Mouse (Mus musculus): ENCODE measurements at regions not wholly inside any gene's neighbourhood (a gene's known extent, or its start where the extent isn't known, plus 50 kb on each side); places are given as distances from the start of the nearest gene placed in this dataset.

DNA sequence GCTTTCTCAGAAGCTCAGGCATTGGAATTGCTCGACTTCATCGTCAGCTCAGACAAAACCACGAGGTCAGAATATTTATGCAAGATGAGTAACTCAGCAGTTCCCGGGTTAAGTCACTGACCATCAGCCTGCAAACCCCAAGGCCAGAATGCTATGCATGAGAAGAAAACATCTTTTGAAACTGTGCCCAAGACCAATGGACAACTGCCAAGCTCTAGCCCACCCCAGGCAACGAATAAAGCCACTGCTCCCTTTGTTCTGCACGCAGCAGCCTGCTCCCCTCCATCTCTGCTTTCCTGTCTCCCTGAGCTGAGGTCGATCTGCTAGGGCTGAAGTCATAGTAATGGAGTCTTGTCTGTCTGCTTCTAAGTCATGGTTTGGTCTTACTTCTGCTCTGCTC is 61.7 kb upstream of the Gpc1 start:
- Histone ChIP-seq H3K9ac (ENCODE audit: low read depth, poor library complexity, severe bottlenecking) (no peak overlapping the region), H3K36me3 (ENCODE audit: control insufficient read depth, insufficient read depth, low read length, poor library complexity, severe bottlenecking) (no peaks in the 10 kb centered on the region), H3K9me3 (replicated peaks; ENCODE audit: control insufficient read depth, insufficient read depth, low read length, poor library complexity, severe bottlenecking) (no peaks in the 10 kb centered on the region), H3K27me3 (ENCODE audit: control insufficient read depth, insufficient read depth, low read length, poor library complexity, severe bottlenecking) (no peaks in the 10 kb centered on the region), H3K4me3 (ENCODE audit: low read depth, low read length) (no peak overlapping the region), H3K4me1 (ENCODE audit: control insufficient read depth, insufficient read depth, low read length) (no peaks in the 10 kb centered on the region), H3K27ac (ENCODE audit: insufficient read depth, low read length) (no peak overlapping the region)
- no peak for TF ChIP-seq EP300 (IDR thresholded peaks at IDR 0.05; ENCODE audit: insufficient read depth, low read depth, low read length)

DNA sequence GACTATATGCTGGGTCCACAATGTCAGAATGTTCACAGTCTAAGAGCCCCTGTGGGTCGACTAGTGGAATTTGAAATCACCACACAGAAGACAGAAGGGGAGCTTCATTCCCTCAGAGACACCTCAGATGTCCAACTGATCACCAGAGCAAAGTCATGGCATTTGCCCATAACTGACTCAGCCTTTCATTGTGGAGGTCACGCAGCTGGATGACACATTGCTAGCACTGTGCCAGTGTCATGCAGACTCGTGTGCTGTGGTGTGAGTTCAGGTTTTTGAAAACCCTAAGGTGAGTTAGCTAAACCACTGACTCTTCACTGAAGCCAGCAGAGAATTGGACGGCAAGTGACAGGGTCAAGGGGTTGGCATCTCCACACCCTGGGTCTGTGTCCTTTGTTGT is 62.3 kb upstream of the Gpc1 start:
- no peak overlapping the region for H3K9ac ChIP-seq (ENCODE audit: low read depth, poor library complexity, severe bottlenecking)
- TF ChIP-seq POLR2A (IDR thresholded peaks at IDR 0.05; ENCODE audit: insufficient read depth, low read length), result no peak
- no peak for TF ChIP-seq EP300 (IDR thresholded peaks at IDR 0.05; ENCODE audit: insufficient read depth, low read depth, low read length)
- no peak for TF ChIP-seq CTCF (IDR thresholded peaks at IDR 0.05; ENCODE audit: low read depth, low read length)
- H3K4me3 ChIP-seq (ENCODE audit: low read depth, low read length), result no peak overlapping the region
- no peaks in the 10 kb centered on the region for H3K9me3 ChIP-seq (replicated peaks; ENCODE audit: control insufficient read depth, insufficient read depth, low read length, poor library complexity, severe bottlenecking)
- H3K27me3 ChIP-seq (ENCODE audit: control insufficient read depth, insufficient read depth, low read length, poor library complexity, severe bottlenecking), result no peaks in the 10 kb centered on the region
- H3K36me3 ChIP-seq (ENCODE audit: control insufficient read depth, insufficient read depth, low read length, poor library complexity, severe bottlenecking), result no peaks in the 10 kb centered on the region
- no peak overlapping the region for H3K27ac ChIP-seq (ENCODE audit: insufficient read depth, low read length)
- no peaks in the 10 kb centered on the region for H3K4me1 ChIP-seq (ENCODE audit: control insufficient read depth, insufficient read depth, low read length)

DNA sequence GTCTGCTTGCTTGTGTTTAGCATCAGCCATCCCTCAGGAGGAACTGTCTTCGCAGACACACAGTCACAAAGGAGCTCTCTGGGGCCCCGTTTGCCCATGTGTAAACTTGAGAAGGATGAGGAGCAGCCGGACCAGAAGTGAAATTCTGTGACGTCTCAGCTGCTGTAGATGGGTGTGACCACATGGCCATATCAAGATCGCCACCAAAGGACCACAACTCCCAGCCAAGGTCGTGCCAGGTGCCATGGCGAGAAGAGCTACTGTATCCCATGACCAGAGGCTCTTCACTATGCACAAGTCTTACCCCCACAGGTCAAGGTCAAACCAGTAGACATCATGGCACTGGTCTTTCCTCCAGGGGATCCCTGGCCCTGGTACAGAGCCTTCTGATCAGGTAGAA is 64.9 kb upstream of the Gpc1 start:
- Histone ChIP-seq H3K27me3 (ENCODE audit: control insufficient read depth, insufficient read depth, low read length, poor library complexity, severe bottlenecking) (no peaks in the 10 kb centered on the region), H3K9me3 (replicated peaks; ENCODE audit: control insufficient read depth, insufficient read depth, low read length, poor library complexity, severe bottlenecking) (no peaks in the 10 kb centered on the region), H3K4me1 (ENCODE audit: control insufficient read depth, insufficient read depth, low read length) (no peaks in the 10 kb centered on the region), H3K27ac (ENCODE audit: insufficient read depth, low read length) (no peak overlapping the region), H3K36me3 (ENCODE audit: control insufficient read depth, insufficient read depth, low read length, poor library complexity, severe bottlenecking) (no peaks in the 10 kb centered on the region), H3K9ac (ENCODE audit: low read depth, poor library complexity, severe bottlenecking) (no peak overlapping the region), H3K4me3 (ENCODE audit: low read depth, low read length) (no peak overlapping the region)
- TF ChIP-seq POLR2A (IDR thresholded peaks at IDR 0.05; ENCODE audit: insufficient read depth, low read length) (no peak), CTCF (IDR thresholded peaks at IDR 0.05; ENCODE audit: low read depth, low read length) (no peak), EP300 (IDR thresholded peaks at IDR 0.05; ENCODE audit: insufficient read depth, low read depth, low read length) (no peak)

DNA sequence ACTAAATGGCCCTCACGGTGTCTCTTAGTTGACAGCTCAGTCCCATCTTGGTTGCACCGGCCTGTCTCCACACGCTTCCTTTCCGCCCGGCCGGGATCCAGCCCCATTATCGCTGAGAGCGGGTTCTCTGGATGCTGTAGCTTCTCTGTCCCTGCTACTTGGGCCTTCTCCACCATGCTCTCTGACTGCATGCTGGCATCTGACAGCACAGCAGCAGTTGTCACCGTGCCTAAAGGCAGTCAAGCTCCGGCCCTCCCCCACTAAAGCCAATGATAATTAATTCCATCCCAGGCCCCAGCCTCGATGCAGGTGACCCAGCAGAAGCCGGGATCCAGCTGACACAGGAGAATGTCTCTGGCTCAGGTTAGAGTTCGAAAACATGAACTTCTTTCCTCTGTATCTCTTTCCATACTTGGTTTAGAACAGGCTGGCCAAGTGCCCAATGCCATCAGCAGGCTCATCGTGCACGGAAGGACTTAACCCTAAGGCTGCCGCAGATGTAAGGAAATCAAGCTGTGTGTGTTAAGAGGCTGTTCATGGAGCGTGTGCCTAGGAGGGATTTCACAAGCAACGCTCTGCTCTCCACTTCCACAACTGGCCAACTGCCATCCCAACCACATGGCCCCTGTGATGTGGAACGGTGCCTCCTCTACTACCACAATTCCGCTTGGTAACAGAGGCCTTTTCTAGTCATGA is 76.5 kb upstream of the Gpc1 start:
- no peaks in the 10 kb centered on the region for H3K27me3 ChIP-seq (ENCODE audit: control insufficient read depth, insufficient read depth, low read length, poor library complexity, severe bottlenecking)
- no peaks in the 10 kb centered on the region for H3K4me1 ChIP-seq (ENCODE audit: control insufficient read depth, insufficient read depth, low read length)
- no peaks in the 10 kb centered on the region for H3K9me3 ChIP-seq (replicated peaks; ENCODE audit: control insufficient read depth, insufficient read depth, low read length, poor library complexity, severe bottlenecking)
- H3K4me3 ChIP-seq (ENCODE audit: low read depth, low read length), result no peak overlapping the region
- no peaks in the 10 kb centered on the region for H3K36me3 ChIP-seq (ENCODE audit: control insufficient read depth, insufficient read depth, low read length, poor library complexity, severe bottlenecking)
- TF ChIP-seq CTCF (IDR thresholded peaks at IDR 0.05; ENCODE audit: low read depth, low read length) (no peak), EP300 (IDR thresholded peaks at IDR 0.05; ENCODE audit: insufficient read depth, low read depth, low read length) (no peak), POLR2A (IDR thresholded peaks at IDR 0.05; ENCODE audit: insufficient read depth, low read length) (no peak)
- H3K9ac ChIP-seq (ENCODE audit: low read depth, poor library complexity, severe bottlenecking), result no peak overlapping the region
- H3K27ac ChIP-seq (ENCODE audit: insufficient read depth, low read length), result no peak overlapping the region

DNA sequence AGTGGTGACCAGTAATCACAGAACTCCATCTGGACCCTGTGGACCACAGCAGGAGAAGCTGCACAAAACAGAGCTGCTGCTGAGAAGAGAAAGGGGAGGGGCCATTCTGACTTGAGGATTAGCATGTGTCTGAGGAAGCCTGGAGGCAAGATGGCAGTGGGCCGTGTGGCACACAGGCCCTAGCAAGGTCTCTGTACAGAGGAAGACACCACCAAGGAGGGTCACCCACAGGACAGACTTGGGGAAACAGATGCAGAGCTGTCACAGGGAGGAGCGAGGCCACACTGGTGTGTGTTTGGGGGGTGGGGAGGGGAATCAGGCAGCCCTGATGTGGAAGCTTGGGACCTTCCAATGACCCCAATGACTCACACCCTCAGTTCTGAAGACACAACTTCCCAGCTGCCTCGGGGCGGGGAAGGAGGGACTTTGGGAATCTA is 79.7 kb upstream of the Gpc1 start:
- TF ChIP-seq CTCF (IDR thresholded peaks at IDR 0.05; ENCODE audit: low read depth, low read length), result no peak
- no peak for TF ChIP-seq EP300 (IDR thresholded peaks at IDR 0.05; ENCODE audit: insufficient read depth, low read depth, low read length)
- no peak for TF ChIP-seq POLR2A (IDR thresholded peaks at IDR 0.05; ENCODE audit: insufficient read depth, low read length)
- Histone ChIP-seq H3K36me3 (ENCODE audit: control insufficient read depth, insufficient read depth, low read length, poor library complexity, severe bottlenecking) (no peaks in the 10 kb centered on the region), H3K27ac (ENCODE audit: insufficient read depth, low read length) (no peak overlapping the region), H3K9ac (ENCODE audit: low read depth, poor library complexity, severe bottlenecking) (no peak overlapping the region), H3K4me1 (ENCODE audit: control insufficient read depth, insufficient read depth, low read length) (no peaks in the 10 kb centered on the region), H3K9me3 (replicated peaks; ENCODE audit: control insufficient read depth, insufficient read depth, low read length, poor library complexity, severe bottlenecking) (no peaks in the 10 kb centered on the region), H3K4me3 (ENCODE audit: low read depth, low read length) (no peak overlapping the region), H3K27me3 (ENCODE audit: control insufficient read depth, insufficient read depth, low read length, poor library complexity, severe bottlenecking) (no peaks in the 10 kb centered on the region)

DNA sequence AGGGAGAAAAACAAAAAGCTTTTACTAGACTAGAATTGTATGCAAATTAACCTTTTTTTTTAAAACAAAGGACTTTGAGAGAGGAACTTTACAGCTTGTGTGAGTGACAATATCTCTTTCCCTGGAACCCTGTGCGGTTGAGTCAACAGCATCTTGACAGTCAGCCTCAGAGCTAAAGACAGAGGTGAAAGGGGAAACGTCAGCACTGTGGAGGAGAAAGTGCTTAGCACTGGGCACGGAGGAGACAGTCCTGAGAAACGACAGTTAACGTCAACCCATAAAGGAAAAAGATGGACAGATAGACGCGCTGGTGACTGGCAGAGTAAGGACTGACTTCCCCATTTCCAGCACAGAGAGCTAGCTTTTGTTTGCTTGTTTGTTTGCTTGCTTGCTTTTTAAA is 82.0 kb upstream of the Gpc1 start:
- no peak overlapping the region for H3K4me3 ChIP-seq (ENCODE audit: low read depth, low read length)
- H3K9me3 ChIP-seq (replicated peaks; ENCODE audit: control insufficient read depth, insufficient read depth, low read length, poor library complexity, severe bottlenecking), result no peaks in the 10 kb centered on the region
- H3K4me1 ChIP-seq (ENCODE audit: control insufficient read depth, insufficient read depth, low read length), result no peaks in the 10 kb centered on the region
- no peaks in the 10 kb centered on the region for H3K27me3 ChIP-seq (ENCODE audit: control insufficient read depth, insufficient read depth, low read length, poor library complexity, severe bottlenecking)
- no peak overlapping the region for H3K27ac ChIP-seq (ENCODE audit: insufficient read depth, low read length)
- no peak overlapping the region for H3K9ac ChIP-seq (ENCODE audit: low read depth, poor library complexity, severe bottlenecking)
- TF ChIP-seq POLR2A (IDR thresholded peaks at IDR 0.05; ENCODE audit: insufficient read depth, low read length) (no peak), CTCF (IDR thresholded peaks at IDR 0.05; ENCODE audit: low read depth, low read length) (no peak), EP300 (IDR thresholded peaks at IDR 0.05; ENCODE audit: insufficient read depth, low read depth, low read length) (no peak)
- H3K36me3 ChIP-seq (ENCODE audit: control insufficient read depth, insufficient read depth, low read length, poor library complexity, severe bottlenecking), result no peaks in the 10 kb centered on the region
